Comparison of ENCODE assay signal across 8 mouse cellular contexts in the genomic region with DNA sequence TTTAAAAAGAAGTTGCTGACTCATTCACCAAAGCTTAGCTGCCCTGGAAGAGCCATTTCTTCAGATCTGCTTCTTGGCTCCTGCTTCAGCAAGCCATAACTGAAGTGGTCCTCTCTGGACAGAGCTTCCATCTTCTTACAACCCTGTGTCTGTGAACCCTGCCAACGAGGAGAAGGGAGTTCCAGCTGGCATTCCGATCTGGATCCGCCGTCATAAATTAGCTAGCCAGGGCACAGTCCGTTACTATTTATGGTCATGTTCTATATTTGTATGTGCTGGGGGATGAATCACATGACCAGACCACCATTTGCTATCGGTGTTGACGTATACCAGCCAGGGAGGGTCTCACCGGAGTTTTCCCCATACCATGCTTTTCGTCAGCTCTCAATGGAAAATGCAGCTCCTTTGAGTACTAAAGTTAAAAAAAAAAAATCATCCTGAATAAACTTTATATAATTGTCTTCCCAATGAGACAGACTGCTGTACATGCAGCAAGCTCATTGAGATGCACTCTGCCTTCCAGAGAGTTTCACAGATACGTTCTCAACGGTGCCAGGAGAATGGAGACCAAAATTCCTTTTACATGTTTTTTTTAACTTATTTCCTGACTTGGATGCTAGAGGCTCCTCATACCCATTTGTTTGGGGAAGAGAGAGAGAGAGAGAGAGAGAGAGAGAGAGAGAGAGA.
A peak's percentile ranks its signal among the peaks of the same experiment; 100 is the strongest.
DNase-seq lines count a peak whose midpoint lies in the region; ATAC-seq and TF ChIP-seq lines count a peak whose summit lies in the region.

No protein-coding gene starts in this region.

- 84% methylated on average over 11 of the region's 11 CpGs for WGBS in midbrain, embryonic 10.5 days
- WGBS in midbrain, embryonic 13.5 days, result 68% methylated on average over 11 of the region's 11 CpGs
- WGBS in intestine, postnatal 0 days, result 25% methylated on average over 11 of the region's 11 CpGs

- ATAC-seq in midbrain, embryonic 13.5 days, result no peak
- 0 out of 2 replicates have a peak, but pooled peaks have one; percentile 41 for ATAC-seq in intestine, postnatal 0 days

- H3K4me1 ChIP-seq in midbrain, embryonic 10.5 days, result peaks cover 30% of the 10 kb centered on the region
- H3K4me1 ChIP-seq in midbrain, embryonic 13.5 days (replicated peaks), result peaks cover 27% of the 10 kb centered on the region
- 0 out of 2 replicates have a peak, but pooled peaks cover 6% of the 10 kb centered on the region for H3K4me1 ChIP-seq in intestine, postnatal 0 days (replicated peaks; ENCODE audit: control insufficient read depth, insufficient read depth, low read length)

- DNase-seq in midbrain, embryonic 10.5 days (ENCODE audit: low spot score), result peak; percentile 17
- DNase-seq in cerebellum, postnatal 10 days, result peak; percentile 92
- DNase-seq in gastrocnemius, postnatal 4 days (ENCODE audit: low spot score in 2 of 2), result peak; percentile 25 to 50
- DNase-seq in lung, postnatal 4 days, result peak; percentile 60 to 75
- peak; percentile 16 for DNase-seq in testis, postnatal 14 days (ENCODE audit: low spot score)
- DNase-seq in spleen, adult 18-20 months, result no peak

- no peaks in the 10 kb centered on the region for H3K9me3 ChIP-seq in midbrain, embryonic 10.5 days (replicated peaks)
- H3K9me3 ChIP-seq in midbrain, embryonic 13.5 days, result no peaks in the 10 kb centered on the region
- H3K9me3 ChIP-seq in intestine, postnatal 0 days (ENCODE audit: control insufficient read depth), result no peaks in the 10 kb centered on the region

- no peak overlapping the region for H3K4me2 ChIP-seq in midbrain, embryonic 13.5 days (replicated peaks)
- peak overlapping the region; percentile 30 for H3K4me2 ChIP-seq in intestine, postnatal 0 days (replicated peaks; ENCODE audit: low read depth)

- no peaks in the 10 kb centered on the region for H3K27me3 ChIP-seq in midbrain, embryonic 10.5 days (ENCODE audit: low read depth, poor library complexity, severe bottlenecking)
- H3K27me3 ChIP-seq in midbrain, embryonic 13.5 days, result no peaks in the 10 kb centered on the region
- H3K27me3 ChIP-seq in intestine, postnatal 0 days (replicated peaks; ENCODE audit: control insufficient read depth, insufficient read depth, low read length), result no peaks in the 10 kb centered on the region; the same call in 1 of the 2 replicates

- no peaks in the 10 kb centered on the region for H3K36me3 ChIP-seq in midbrain, embryonic 10.5 days
- H3K36me3 ChIP-seq in midbrain, embryonic 13.5 days, result no peaks in the 10 kb centered on the region
- H3K36me3 ChIP-seq in intestine, postnatal 0 days (ENCODE audit: control insufficient read depth, insufficient read depth), result no peaks in the 10 kb centered on the region

- H3K4me3 ChIP-seq in midbrain, embryonic 10.5 days, result no peak overlapping the region
- H3K4me3 ChIP-seq in midbrain, embryonic 13.5 days (replicated peaks), result no peak overlapping the region
- H3K4me3 ChIP-seq in intestine, postnatal 0 days (ENCODE audit: low read depth, low read length), result no peak overlapping the region

- H3K27ac ChIP-seq in midbrain, embryonic 10.5 days (replicated peaks), result 0 out of 2 replicates have a peak overlapping the region, but pooled peaks have one; percentile 6
- no peak overlapping the region for H3K27ac ChIP-seq in midbrain, embryonic 13.5 days
- peak overlapping the region; percentile 30 for H3K27ac ChIP-seq in intestine, postnatal 0 days (ENCODE audit: low read depth, low read length)

- no peak for TF ChIP-seq CTCF in intestine, postnatal 0 days (IDR thresholded peaks at IDR 0.05; ENCODE audit: low read depth)

- no peak overlapping the region for H3K9ac ChIP-seq in midbrain, embryonic 13.5 days (replicated peaks)
- H3K9ac ChIP-seq in intestine, postnatal 0 days (ENCODE audit: low read depth, low read length), result no peak overlapping the region

Comparison
In these comparisons a context has a peak if more than half of its experiments do, and no peak if none do; other contexts are left out.
1. DNase-seq: peak in midbrain, embryonic 10.5 days (single experiment), cerebellum, postnatal 10 days (2 of 2), gastrocnemius, postnatal 4 days (2 of 2), lung, postnatal 4 days (2 of 2) and testis, postnatal 14 days (single experiment); none in spleen, adult 18-20 months (0 of 2).